ENCODE assay signal across 9 mouse cellular contexts in the genomic region with DNA sequence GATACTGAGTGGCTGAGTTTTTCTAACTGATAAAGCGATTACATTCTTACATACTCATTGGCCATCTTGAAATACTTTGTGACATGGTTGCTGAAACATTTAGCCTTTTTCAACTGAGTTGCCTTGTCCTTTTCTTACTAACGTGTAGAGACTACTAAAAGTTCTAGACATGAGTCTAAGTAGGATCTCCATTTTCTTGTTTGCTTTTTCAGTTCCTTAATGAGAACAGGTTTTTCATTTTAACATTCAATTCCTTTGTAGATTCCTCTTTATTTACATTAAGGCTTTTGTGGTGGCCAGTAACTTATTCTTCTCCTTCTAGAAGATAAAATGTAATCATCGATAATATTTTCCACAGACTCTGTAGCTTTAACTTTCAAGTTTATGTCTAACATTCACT.
"Had no signal": no experiment of that assay in that cellular context is flagged by ENCODE, and none has a peak within 500 bp of the region (broad histone marks: within the 10 kb centered on the region; RNA-seq: fewer than 3 reads in every experiment).

No protein-coding gene starts in this region.

- H3K36me3 ChIP-seq: limb, embryonic 13.5 days had no signal

- H3K4me3 ChIP-seq: layer of hippocampus, adult 2 months; limb, embryonic 13.5 days had no signal

- H3K27ac ChIP-seq: layer of hippocampus, adult 2 months; limb, embryonic 13.5 days; liver, embryonic 14.5 days had no signal

- DNase-seq: kidney, adult 18-20 months; left cerebral cortex, postnatal 4 days; lung, adult 18-20 months; right cerebral cortex, adult 18-20 months; right cerebral cortex, postnatal 25 days; thymus, postnatal 36 days had no signal

- H3K9me3 ChIP-seq: limb, embryonic 13.5 days had no signal

- H3K9ac ChIP-seq: limb, embryonic 13.5 days; liver, embryonic 14.5 days had no signal

- H3K4me2 ChIP-seq: limb, embryonic 13.5 days had no signal
